Mouse (Mus musculus): ENCODE data around the gene Zfp646. TPM values are rescaled to one million over a fixed set of nuclear protein-coding genes. Genes with fewer than 3 reads are reported as not detected.

Zfp646 gene
- total and polyA plus RNA-seq, 3 experiments: 10.6 to 25.3 (median 18.8) TPM

DNA sequence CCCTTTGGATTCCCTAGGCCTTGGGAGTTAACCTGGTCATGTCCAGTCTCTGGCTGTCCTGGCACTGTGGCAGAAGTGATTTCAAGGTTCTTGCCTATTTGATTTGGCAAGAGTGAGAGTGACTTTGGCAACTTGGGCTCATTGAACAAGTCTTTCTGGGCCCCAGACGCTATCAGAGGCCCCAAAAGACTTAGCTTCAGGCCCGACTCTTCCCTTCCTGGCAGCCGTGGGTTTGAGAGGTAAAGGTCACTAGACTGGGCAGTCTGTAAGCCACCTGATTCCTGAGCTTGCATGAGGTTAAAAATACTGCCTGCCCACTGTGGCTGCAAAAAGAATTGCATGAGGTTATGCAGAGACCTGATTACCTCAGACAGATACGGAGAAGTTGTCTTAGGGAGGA lies 32.6 kb downstream of the Zfp646 start:
- Histone ChIP-seq H3K36me3 (replicated peaks in 1 of 2; ENCODE audit: control insufficient read depth in 1 of 2, insufficient read depth in 1 of 2, low read length in 1 of 2) (peaks cover 45 to 56% of the 10 kb centered on the region in 2 experiments), H3K9me3 (replicated peaks; ENCODE audit: low read length) (no peaks in the 10 kb centered on the region), H3K4me2 (ENCODE audit: insufficient read depth, low read depth, poor library complexity, severe bottlenecking) (no peak overlapping the region), H3K4me3 (replicated peaks in 1 of 3; ENCODE audit: low read depth in 2 of 3, low read length in 2 of 3, poor library complexity in 1 of 3) (no peak overlapping the region), H3K9ac (ENCODE audit: insufficient read depth, low read depth) (no peak overlapping the region), H3K79me2 (replicated peaks; ENCODE audit: control insufficient read depth, extremely low read depth, insufficient read depth, poor library complexity, severe bottlenecking) (peaks cover 11% of the 10 kb centered on the region; the same call in 1 of the 2 replicates), H3K27ac (ENCODE audit: insufficient read depth, low read depth) (no peak overlapping the region), H3K4me1 (ENCODE audit: control insufficient read depth in 1 of 2, insufficient read depth in 2 of 2) (peaks cover 7 to 21% of the 10 kb centered on the region in 2 experiments; a peak in 3 of 4 replicates), H3K27me3 (replicated peaks) (no peaks in the 10 kb centered on the region)
- DNase-seq (ENCODE audit: extremely low read depth): no peak
- dilution Hi-C loops (cut with MboI; ENCODE audit: extremely low pct_ligation_motif_present, extremely low pct_unique_long_range_greater_than_20kb, low sequenced_read_pairs): no loop called here
- TF ChIP-seq ZC3H11A (IDR thresholded peaks at IDR 0.05; ENCODE audit: low read depth, low read length): no peak
- no peak for TF ChIP-seq USF1 (IDR thresholded peaks at IDR 0.05; ENCODE audit: low read depth, low read length)
- TF ChIP-seq E2F4 (IDR thresholded peaks at IDR 0.05; ENCODE audit: insufficient replicate concordance, low read depth, low read length): no peak
- TF ChIP-seq JUN (IDR thresholded peaks at IDR 0.05; ENCODE audit: insufficient read depth, low read depth, low read length): no peak
- TF ChIP-seq MEF2A (IDR thresholded peaks at IDR 0.05; ENCODE audit: borderline replicate concordance, low read depth, low read length): no peak
- TF ChIP-seq CTCF (conservative IDR thresholded peaks at IDR 0.05 in 1 of 2, IDR thresholded peaks at IDR 0.05 in 1 of 2; ENCODE audit: low read depth in 2 of 2, low read length in 2 of 2): no peak
- no peak for TF ChIP-seq KAT2A (IDR thresholded peaks at IDR 0.05; ENCODE audit: insufficient replicate concordance, low read length)
- TF ChIP-seq SMC3 (IDR thresholded peaks at IDR 0.05; ENCODE audit: low read depth, low read length): no peak
- TF ChIP-seq MAZ (IDR thresholded peaks at IDR 0.05; ENCODE audit: low read depth, low read length): no peak
- TF ChIP-seq USF2 (conservative IDR thresholded peaks at IDR 0.05; ENCODE audit: low read depth, low read length): no peak
- no peak for TF ChIP-seq UBTF (IDR thresholded peaks at IDR 0.05; ENCODE audit: low read depth, low read length)
- no peak for TF ChIP-seq ELF1 (IDR thresholded peaks at IDR 0.05; ENCODE audit: low read depth, low read length)
- no peak for TF ChIP-seq MAX (IDR thresholded peaks at IDR 0.05; ENCODE audit: low read length)
- TF ChIP-seq POLR2A (IDR thresholded peaks at IDR 0.05; ENCODE audit: low read depth, low read length): no peak
- no peak for TF ChIP-seq TBP (conservative IDR thresholded peaks at IDR 0.05; ENCODE audit: low read depth, low read length)
- TF ChIP-seq GABPA (IDR thresholded peaks at IDR 0.05; ENCODE audit: insufficient replicate concordance, low read depth, low read length): no peak
- no peak for TF ChIP-seq JUND (conservative IDR thresholded peaks at IDR 0.05; ENCODE audit: low read depth, low read length)
- TF ChIP-seq ZKSCAN1 (IDR thresholded peaks at IDR 0.05; ENCODE audit: borderline replicate concordance, low read depth, low read length): no peak
- no peak for TF ChIP-seq CHD1 (IDR thresholded peaks at IDR 0.05; ENCODE audit: low read depth, low read length)
- in situ Hi-C loops (cut with MboI; ENCODE audit: low pct_ligation_motif_present, low pct_unique_long_range_greater_than_20kb, low sequenced_read_pairs): no loop called here

DNA sequence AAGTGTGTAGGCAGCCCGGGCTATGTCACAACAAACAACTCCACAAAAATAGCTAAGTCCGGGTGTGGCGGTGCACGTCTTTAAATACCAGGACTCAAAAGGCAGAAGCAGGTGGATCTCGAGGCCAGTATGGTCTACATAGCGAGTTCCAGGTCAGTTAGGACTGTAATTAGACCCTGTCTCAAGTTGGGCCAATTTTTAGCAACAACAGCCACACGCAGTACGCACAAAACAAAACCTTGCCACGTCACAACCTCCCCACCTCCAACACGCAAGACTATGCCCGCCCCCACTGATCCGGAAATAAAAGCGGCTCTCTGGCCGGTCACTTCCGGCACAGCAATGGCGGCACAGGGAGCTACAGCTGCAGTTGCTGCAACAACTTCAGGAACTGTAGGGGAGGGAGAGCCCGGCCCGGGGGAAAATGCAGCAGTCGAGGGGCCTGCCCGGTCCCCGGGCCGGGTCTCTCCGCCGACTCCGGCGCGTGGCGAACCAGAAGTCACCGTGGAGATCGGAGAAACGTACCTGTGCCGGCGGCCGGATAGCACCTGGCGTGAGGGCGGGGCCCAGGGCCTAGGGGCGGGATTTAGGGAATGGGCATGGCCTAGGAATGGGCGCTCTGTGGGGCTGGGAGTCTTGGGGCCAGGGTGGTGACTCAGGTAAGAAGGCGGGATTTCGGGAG lies 36.3 kb downstream of the Zfp646 start, which contains the start of gene Kat8:
Kat8 (plus strand) TSS at position 327 of the 682 bp plus-strand sequence.
- DNase-seq (ENCODE audit: extremely low read depth): peak; percentile 94
- TF ChIP-seq TCF12 (IDR thresholded peaks at IDR 0.05; ENCODE audit: low read depth, low read length) (peak; percentile 95), POLR2AphosphoS2 (IDR thresholded peaks at IDR 0.05; ENCODE audit: low read depth, low read length) (peak; percentile 77; the same call in 1 of the 2 replicates), HCFC1 (IDR thresholded peaks at IDR 0.05; ENCODE audit: low read depth, low read length) (peak; percentile 93), POLR2A (IDR thresholded peaks at IDR 0.05; ENCODE audit: low read depth, low read length) (peak; percentile 88), ELF1 (IDR thresholded peaks at IDR 0.05; ENCODE audit: low read depth, low read length) (peak; percentile 85), RCOR1 (conservative IDR thresholded peaks at IDR 0.05; ENCODE audit: low read depth, low read length) (no peak; the same call in 1 of the 2 replicates), SMC3 (IDR thresholded peaks at IDR 0.05; ENCODE audit: low read depth, low read length) (no peak), MEF2A (IDR thresholded peaks at IDR 0.05; ENCODE audit: borderline replicate concordance, low read depth, low read length) (0 out of 2 replicates have a peak, but pooled peaks have one; percentile 43), E2F4 (IDR thresholded peaks at IDR 0.05; ENCODE audit: insufficient replicate concordance, low read depth, low read length) (no peak), TBP (conservative IDR thresholded peaks at IDR 0.05; ENCODE audit: low read depth, low read length) (peak; percentile 83), JUN (IDR thresholded peaks at IDR 0.05; ENCODE audit: insufficient read depth, low read depth, low read length) (no peak), KAT2A (IDR thresholded peaks at IDR 0.05; ENCODE audit: insufficient replicate concordance, low read length) (peak; percentile 86; the same call in 1 of the 2 replicates), ZNF384 (IDR thresholded peaks at IDR 0.05; ENCODE audit: low read depth, low read length) (no peak), MAZ (IDR thresholded peaks at IDR 0.05; ENCODE audit: low read depth, low read length) (peak; percentile 17; the same call in 1 of the 2 replicates), MXI1 (IDR thresholded peaks at IDR 0.05; ENCODE audit: low read depth, low read length) (peak; percentile 73; the same call in 1 of the 2 replicates), NRF1 (IDR thresholded peaks at IDR 0.05; ENCODE audit: low read depth, low read length) (peak; percentile 67), SIN3A (IDR thresholded peaks at IDR 0.05; ENCODE audit: low read length) (no peak), ETS1 (conservative IDR thresholded peaks at IDR 0.05; ENCODE audit: low read depth, low read length) (no peak; the same call in 1 of the 2 replicates)

More for the DNA sequence above, 36.3 kb downstream of the Zfp646 start, which contains the start of gene Kat8:
- H3K4me3 ChIP-seq (replicated peaks in 1 of 3; ENCODE audit: low read depth in 2 of 3, low read length in 2 of 3, poor library complexity in 1 of 3): peak within 1 kb of the TSS; percentile 66 to 87 (median 80)
- in situ Hi-C loops (cut with MboI; ENCODE audit: low pct_ligation_motif_present, low pct_unique_long_range_greater_than_20kb, low sequenced_read_pairs) (no loop called here), dilution Hi-C loops (cut with MboI; ENCODE audit: extremely low pct_ligation_motif_present, extremely low pct_unique_long_range_greater_than_20kb, low sequenced_read_pairs) (no loop called here)
- no peaks in the 10 kb centered on the region for H3K9me3 ChIP-seq (replicated peaks; ENCODE audit: low read length)
- peaks cover 11% of the 10 kb centered on the region; the same call in 1 of the 2 replicates for H3K79me2 ChIP-seq (replicated peaks; ENCODE audit: control insufficient read depth, extremely low read depth, insufficient read depth, poor library complexity, severe bottlenecking)
- H3K4me2 ChIP-seq (ENCODE audit: insufficient read depth, low read depth, poor library complexity, severe bottlenecking): peak within 1 kb of the TSS; percentile 92
- H3K27me3 ChIP-seq (replicated peaks): no peaks in the 10 kb centered on the region
- peak within 1 kb of the TSS; percentile 7; the same call in 1 of the 2 replicates for H3K27ac ChIP-seq (ENCODE audit: insufficient read depth, low read depth)
- H3K9ac ChIP-seq (ENCODE audit: insufficient read depth, low read depth): peak within 1 kb of the TSS; percentile 42
- H3K4me1 ChIP-seq (ENCODE audit: control insufficient read depth in 1 of 2, insufficient read depth in 2 of 2): peaks cover under 1 to 26% of the 10 kb centered on the region in 2 experiments; a peak in 2 of 4 replicates
- peaks cover 30 to 42% of the 10 kb centered on the region in 2 experiments for H3K36me3 ChIP-seq (replicated peaks in 1 of 2; ENCODE audit: control insufficient read depth in 1 of 2, insufficient read depth in 1 of 2, low read length in 1 of 2)

Data from CH12.LX (cell line).